Comparison of ENCODE assay signal across 8 mouse cellular contexts in the genomic region with DNA sequence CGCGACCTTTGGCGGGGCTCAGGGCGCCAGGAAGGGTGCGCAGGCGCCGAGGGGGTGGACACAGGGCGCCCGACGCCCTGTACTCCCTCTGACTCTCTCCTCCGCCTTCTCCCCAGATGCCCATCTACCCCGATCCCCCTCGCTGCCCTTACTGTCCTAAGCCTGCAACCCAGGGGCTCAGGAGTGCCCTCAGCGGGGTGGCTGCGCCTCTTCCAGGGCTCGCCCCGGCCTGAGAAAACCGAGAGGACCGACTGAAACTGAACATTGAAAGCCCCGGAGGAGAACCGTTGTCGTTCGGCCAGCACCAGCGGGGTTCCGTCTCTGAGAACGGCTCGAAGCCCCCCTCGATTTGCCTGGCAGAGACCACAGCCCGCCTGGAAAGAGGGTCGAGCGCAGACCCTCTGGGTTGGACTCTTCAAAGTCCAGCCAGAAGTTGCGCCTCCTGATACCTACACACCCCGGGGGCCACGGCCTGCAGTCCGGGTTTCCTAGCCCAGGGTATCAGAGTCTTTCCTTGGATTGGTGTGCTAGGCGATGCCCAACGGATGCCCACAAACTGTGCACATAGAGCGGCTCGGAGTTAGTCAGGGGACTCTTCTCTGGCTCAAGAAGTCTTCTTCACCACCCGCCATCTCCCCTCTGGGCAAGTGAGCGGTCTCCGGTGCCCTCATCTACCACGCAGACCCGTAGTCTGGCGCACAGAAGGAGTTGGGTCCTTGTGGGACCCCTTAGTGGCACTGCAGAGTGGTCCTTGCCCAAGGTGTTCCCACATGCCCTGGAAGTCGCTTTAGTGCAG. TPM values are rescaled to one million over a fixed set of nuclear protein-coding genes. Genes with fewer than 3 reads are reported as not detected.
DNase-seq lines count a peak whose midpoint lies in the region; ATAC-seq and TF ChIP-seq lines count a peak whose summit lies in the region.

No protein-coding gene starts in this region.

- no peak for TF ChIP-seq CTCF in layer of hippocampus, adult 2 months (conservative IDR thresholded peaks at IDR 0.05)

- no peak overlapping the region for H3K27ac ChIP-seq in layer of hippocampus, adult 2 months
- H3K27ac ChIP-seq in hindbrain, embryonic 16.5 days (ENCODE audit: low read depth, low read length), result no peak overlapping the region

- H3K4me2 ChIP-seq in hindbrain, embryonic 16.5 days (ENCODE audit: low read length), result peak overlapping the region; percentile 95

- ATAC-seq in hindbrain, embryonic 16.5 days, result no peak

- H3K4me1 ChIP-seq in hindbrain, embryonic 16.5 days (ENCODE audit: control insufficient read depth, insufficient read depth, low read depth, low read length), result peaks cover 30% of the 10 kb centered on the region

- no peak for DNase-seq in layer of hippocampus, adult 2 months (ENCODE audit: low spot score in 2 of 2)
- no peak for DNase-seq in layer of hippocampus, adult 18-20 months (ENCODE audit: low spot score in 2 of 2)
- DNase-seq in embryo, embryonic 11 days, result peak; percentile 29
- DNase-seq in naive thymus-derived CD4-positive, alpha-beta T cell, adult 2 months (ENCODE audit: low read depth), result peak; percentile 42
- DNase-seq in layer of hippocampus, postnatal 10 days (ENCODE audit: low spot score in 2 of 2), result no peak
- no peak for DNase-seq in thymus, postnatal 36 days
- DNase-seq in thymus, postnatal 10 days (ENCODE audit: low spot score in 2 of 2), result no peak

- 1% methylated on average over 44 of the region's 46 CpGs for WGBS in hindbrain, embryonic 16.5 days

- H3K4me3 ChIP-seq in layer of hippocampus, adult 2 months, result peak overlapping the region; percentile 38
- H3K4me3 ChIP-seq in hindbrain, embryonic 16.5 days (ENCODE audit: low read length), result peak overlapping the region; percentile 49

- H3K36me3 ChIP-seq in hindbrain, embryonic 16.5 days (ENCODE audit: control insufficient read depth, insufficient read depth, low read length), result no peaks in the 10 kb centered on the region

- H3K9me3 ChIP-seq in hindbrain, embryonic 16.5 days (ENCODE audit: control insufficient read depth, low read length), result no peaks in the 10 kb centered on the region

- peaks cover 42% of the 10 kb centered on the region for H3K27me3 ChIP-seq in hindbrain, embryonic 16.5 days (replicated peaks; ENCODE audit: control insufficient read depth, insufficient read depth, low read length)

- peak overlapping the region; percentile 61 for H3K9ac ChIP-seq in hindbrain, embryonic 16.5 days (ENCODE audit: low read depth, low read length)

RNA-seq across cellular contexts. Expression of a gene that starts 0.4 kb away (rescaled TPM):
- total RNA-seq in layer of hippocampus, adult 2 months (2021), result 1 to 10 TPM; 3.3 to 3.6 TPM
- 1 to 10 TPM; 1.9 to 2.5 TPM for total RNA-seq in layer of hippocampus, adult 18-20 months (2021)
- 0.84 and 1.3 TPM in 2 replicates for polyA plus RNA-seq in hindbrain, embryonic 16.5 days (2015; fragmentation: Nextera tagmentation; extraction: Ambion mirVana)
- 1 to 10 TPM; 4.7 to 5.2 TPM for total RNA-seq in layer of hippocampus, postnatal 10 days (2021)

RNA-seq across cellular contexts. Expression of a gene that starts 1.8 kb away (rescaled TPM):
- total RNA-seq in layer of hippocampus, adult 2 months (2021), result 10 to 100 TPM; 32.4 to 33.3 TPM
- total RNA-seq in layer of hippocampus, adult 18-20 months (2021), result 10 to 100 TPM; 30.0 to 35.8 TPM
- 45.2 and 45.4 TPM in 2 replicates for polyA plus RNA-seq in hindbrain, embryonic 16.5 days (2015; fragmentation: Nextera tagmentation; extraction: Ambion mirVana)
- total RNA-seq in layer of hippocampus, postnatal 10 days (2021), result 10 to 100 TPM; 27.3 to 33.0 TPM

RNA-seq across cellular contexts. Expression of a gene that starts 20.1 kb away (rescaled TPM):
- total RNA-seq in layer of hippocampus, adult 2 months (2021), result 100 to 1,000 TPM; 171 to 177 TPM
- total RNA-seq in layer of hippocampus, adult 18-20 months (2021), result 100 to 1,000 TPM; 196 to 199 TPM
- 227 and 242 TPM in 2 replicates for polyA plus RNA-seq in hindbrain, embryonic 16.5 days (2015; fragmentation: Nextera tagmentation; extraction: Ambion mirVana)
- total RNA-seq in layer of hippocampus, postnatal 10 days (2021), result 100 to 1,000 TPM; 135 to 141 TPM

RNA-seq across cellular contexts. Expression of a gene that starts 30.1 kb away (rescaled TPM):
- 1 to 10 TPM; 3.9 to 5.5 TPM for total RNA-seq in layer of hippocampus, adult 2 months (2021)
- total RNA-seq in layer of hippocampus, adult 18-20 months (2021), result 1 to 10 TPM; 2.8 to 7.3 TPM
- polyA plus RNA-seq in hindbrain, embryonic 16.5 days (2015; fragmentation: Nextera tagmentation; extraction: Ambion mirVana), result 10.3 and 11.0 TPM in 2 replicates
- 10 to 100 TPM; 11.4 to 11.6 TPM for total RNA-seq in layer of hippocampus, postnatal 10 days (2021)

Comparison
In these comparisons a context has a peak if more than half of its experiments do, and no peak if none do; other contexts are left out.
1. DNase-seq: peak in embryo, embryonic 11 days (single experiment) and naive thymus-derived CD4-positive, alpha-beta T cell, adult 2 months (single experiment); none in layer of hippocampus, adult 2 months (0 of 2), layer of hippocampus, adult 18-20 months (0 of 2), layer of hippocampus, postnatal 10 days (0 of 2), thymus, postnatal 36 days (0 of 2) and thymus, postnatal 10 days (0 of 2).